Mouse (Mus musculus) cerebellum, postnatal 25 days (tissue): Measurements from ENCODE around the gene Zdhhc22.

Source experiments
- DNase-seq, 2 experiments: peaks; one replicate each; pipeline ENCODE4 v3.0.0; 2021; ENCODE audit warnings: mixed read lengths in 2 of 2

The Zdhhc22 gene

DNA sequence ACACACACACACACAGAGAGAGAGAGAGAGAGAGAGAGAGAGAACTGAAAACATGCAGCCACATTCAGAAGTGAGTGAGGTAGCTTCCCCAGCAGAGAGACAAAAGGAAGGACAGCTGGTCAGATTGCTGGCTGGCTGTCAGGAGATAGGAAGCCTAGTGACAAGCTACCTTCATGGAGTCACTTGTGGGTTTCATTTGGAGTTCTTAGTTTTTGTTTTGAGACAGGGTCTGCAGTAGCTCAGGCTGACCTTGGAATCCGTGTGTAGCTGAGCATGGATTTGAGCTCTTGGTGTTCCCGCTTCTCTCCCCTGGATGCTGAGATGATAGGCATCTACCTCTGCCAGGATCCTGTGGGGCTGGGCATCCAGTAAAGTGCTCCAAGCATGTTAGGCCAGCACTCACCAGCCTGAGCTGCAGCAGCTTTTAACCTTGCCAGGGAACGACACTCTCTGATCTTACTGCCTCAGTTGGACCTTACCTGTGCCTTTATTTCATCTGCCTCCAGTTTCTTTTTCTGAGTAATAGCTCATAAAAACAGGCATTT lies 29.4 kb downstream of the Zdhhc22 start:
- peak; percentile 62 to 64 for DNase-seq

- DNase-seq = peak; percentile 94 to 95
These were observed 30.1 kb downstream of the Zdhhc22 start for GRCm38 (mm10) chr12:86960138-86960537.

GRCm38 (mm10) chr12:86959661-86960060 lies 30.6 kb downstream of the Zdhhc22 start:
- peak; percentile 48 to 51 for DNase-seq

- DNase-seq = peak; percentile 55 to 57
These were observed 31.7 kb downstream of the Zdhhc22 start for GRCm38 (mm10) chr12:86958558-86958957.

- peak; percentile 35 to 49 for DNase-seq
These were observed 34.3 kb downstream of the Zdhhc22 start for GRCm38 (mm10) chr12:86955894-86956293.

DNA sequence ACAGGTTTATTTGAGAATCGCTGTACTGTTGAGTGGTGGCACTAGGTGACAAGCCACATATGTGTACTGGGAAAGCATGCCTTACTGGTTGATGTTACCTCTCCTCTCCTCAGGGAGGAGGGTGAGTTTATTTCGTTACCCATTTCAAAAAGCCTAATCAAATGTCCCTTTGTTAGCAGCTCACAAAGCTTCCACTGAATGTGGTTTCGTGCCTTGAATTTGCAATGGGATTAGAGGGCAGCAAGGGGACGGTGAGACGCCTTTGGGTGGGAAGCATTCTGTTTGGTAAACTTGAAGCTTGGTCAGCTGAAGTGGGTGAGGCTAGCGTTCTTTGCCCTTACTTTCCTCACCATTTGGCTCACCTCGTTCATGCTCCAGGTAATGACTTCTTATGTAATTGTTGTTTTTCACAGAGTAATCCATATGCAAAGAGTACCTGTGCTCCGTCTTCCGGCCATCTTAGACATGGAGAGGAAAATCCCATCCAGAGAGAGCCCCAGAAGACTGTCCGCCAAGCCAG lies 37.8 kb downstream of the Zdhhc22 start:
- no peak for DNase-seq

- no peak for DNase-seq
These were observed 39.3 kb downstream of the Zdhhc22 start for GRCm38 (mm10) chr12:86950961-86951360.

DNA sequence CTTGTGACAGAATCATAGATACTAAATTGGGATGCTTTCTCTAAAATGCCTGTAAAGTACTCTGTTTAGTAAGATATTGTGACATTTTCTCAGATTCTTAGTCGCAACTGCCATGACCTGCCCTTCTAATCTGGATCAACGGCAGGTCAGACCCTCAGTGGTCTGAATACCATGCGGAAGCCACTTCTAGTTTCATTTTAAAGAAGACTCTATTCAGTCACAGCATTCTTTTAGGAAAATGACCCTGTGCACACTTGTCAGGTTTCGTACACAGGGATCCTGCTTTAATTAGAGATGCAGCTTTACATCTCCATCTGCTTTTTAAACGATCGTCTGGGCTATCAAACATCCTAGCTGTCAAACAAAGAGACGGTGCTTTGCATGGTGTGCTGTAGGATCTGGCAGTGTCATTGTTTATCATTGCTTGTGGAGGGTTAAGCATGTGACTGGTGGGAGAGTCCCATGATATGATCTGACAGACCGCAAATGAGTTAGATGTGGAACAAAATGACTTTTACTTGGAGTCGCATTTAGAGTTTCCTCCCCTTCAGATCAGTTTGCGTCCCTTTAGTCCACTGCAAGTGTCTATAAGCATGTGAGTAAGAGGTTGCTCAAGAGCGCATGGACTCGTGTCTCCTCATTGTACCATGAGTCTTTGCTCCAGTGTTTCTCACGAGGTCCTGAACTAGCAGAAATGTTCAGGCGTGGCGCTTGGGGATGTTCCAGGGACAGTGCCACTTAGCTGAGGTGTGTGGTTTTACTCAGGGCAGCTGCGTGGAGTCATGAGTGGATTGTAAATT lies 39.9 kb downstream of the Zdhhc22 start:
- DNase-seq = peak; percentile 51 to 56

DNA sequence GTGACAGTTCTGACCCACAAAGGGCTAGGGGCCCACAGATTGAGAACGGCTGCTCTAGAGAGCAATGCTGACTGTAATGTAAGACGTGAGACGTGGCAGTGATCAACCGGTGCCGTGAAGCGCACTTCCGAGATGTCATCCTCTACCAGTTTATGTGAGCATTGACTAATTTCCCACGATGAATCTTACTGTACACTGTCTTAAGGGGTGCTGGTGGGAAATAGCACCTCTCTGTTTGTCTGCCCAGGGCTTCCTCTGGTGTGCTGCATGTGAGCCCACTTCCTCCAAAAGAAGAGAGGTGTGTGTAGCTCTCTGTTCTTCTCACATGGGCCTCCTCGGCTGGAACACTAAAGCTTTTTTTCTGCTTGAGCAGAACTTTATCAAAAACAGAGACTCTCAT lies 40.7 kb downstream of the Zdhhc22 start:
- peak; percentile 44 to 48 for DNase-seq

DNA sequence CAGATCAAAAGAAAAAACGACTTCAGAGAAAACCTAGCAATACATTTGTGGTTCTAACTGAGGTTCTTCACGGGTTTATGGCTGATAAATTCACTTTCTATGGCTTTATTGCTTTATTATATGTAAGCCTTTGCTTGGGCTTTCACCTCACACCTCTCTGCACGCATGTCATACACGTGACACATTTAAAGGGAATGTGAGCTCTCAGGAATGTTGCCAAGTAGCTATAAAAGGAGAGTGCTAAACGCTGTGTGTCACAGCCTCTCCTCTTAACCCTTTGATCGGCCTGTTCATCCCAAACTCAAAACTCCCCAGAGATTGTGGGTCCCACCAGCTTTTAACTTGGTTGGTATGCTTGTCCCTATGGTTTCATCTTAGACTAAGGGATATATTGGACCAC lies 41.6 kb downstream of the Zdhhc22 start:
- peak; percentile 52 to 62 for DNase-seq

DNA sequence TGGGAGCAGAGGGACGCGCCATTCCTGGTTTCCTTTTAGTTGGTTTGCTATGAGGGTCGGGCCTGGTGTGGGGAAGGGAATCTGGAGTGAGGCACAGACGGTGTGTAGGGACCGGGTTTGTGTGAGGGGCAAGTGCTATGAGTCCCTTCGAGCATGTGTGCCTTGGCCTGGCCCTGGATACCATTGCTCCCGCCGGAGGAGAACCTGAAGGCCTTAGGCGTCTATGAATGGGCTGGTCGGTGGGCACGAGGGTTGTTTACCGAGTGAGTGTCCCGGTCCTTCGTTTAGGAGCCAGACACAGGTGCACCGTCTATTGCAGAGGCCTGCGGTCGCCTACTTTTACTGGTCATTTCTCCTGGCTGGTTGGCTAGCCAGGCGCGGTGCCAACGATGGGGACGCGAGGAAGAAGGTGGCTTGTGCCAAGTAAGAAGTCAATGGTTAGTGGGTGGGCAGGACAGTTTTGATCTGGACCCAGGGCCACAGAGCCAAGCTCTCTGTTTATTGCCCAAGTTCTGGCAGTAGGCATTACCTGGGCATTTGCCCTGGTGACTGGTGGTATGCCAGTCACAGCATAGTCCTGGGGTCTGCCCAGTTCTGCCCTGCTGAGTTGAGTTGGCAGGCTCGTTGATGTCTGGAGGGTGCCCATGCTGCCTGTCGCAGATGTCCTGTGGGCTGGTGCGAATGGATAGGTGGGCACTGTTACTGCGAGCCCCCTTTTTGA lies 42.4 kb downstream of the Zdhhc22 start:
- DNase-seq = peak; percentile 97 to 98

- DNase-seq = peak; percentile 97 to 98
These were observed 43.2 kb downstream of the Zdhhc22 start, which contains the start of gene Cipc for GRCm38 (mm10) chr12:86946862-86947574. Cipc (plus strand) TSS chr12:86947043.

DNA sequence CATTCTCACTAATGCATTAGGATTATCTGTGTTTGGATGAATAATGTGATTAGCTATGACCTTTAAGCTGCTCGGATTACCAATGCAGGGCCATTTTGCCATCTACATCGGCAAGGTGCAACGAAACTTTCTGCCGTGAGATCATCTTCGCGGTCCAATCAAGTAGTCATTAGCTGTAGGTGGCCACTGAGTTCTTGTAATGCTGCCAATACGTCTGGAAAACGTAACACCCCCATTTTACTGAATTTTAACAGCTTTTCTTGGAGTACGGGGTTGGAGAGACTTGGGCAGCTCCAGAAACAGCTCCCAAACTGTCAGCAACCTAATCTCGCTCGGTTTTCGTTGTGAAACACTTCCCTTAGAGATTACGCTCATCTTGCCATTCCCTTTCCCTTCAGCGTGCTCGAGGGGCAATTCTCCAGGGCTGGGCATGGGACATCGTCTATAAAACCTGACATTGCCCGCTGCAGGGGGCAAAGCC lies 43.9 kb downstream of the Zdhhc22 start:
- DNase-seq = peak in 1 of 2 experiments; percentile 56

GRCm38 (mm10) chr12:86945126-86945525 lies 45.1 kb downstream of the Zdhhc22 start:
- peak; percentile 69 to 82 for DNase-seq

DNA sequence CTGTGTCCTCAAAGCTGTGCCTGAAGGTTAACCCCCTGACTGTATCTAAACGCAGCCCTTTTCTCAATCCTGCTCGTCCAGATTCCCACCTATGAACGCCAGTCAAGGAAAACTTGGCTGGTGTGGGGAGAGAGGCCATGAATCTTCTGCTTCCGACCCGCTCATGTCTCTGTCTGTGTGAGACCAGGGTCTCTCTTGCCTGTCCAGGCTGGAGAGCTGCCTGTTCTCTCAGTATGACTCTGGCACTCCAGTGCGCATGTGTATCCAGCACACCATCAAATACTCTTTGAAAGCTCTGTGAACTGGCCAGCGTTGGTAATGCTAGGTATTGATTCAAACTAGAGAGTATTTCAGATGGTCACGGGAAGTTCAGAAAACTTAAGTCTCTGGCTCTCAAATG lies 46.8 kb downstream of the Zdhhc22 start:
- no peak for DNase-seq

- DNase-seq = peak in 1 of 2 experiments; percentile 15
These were observed 48.3 kb downstream of the Zdhhc22 start for GRCm38 (mm10) chr12:86941734-86942486.

- DNase-seq = peak in 1 of 2 experiments; percentile 22
These were observed 49.1 kb downstream of the Zdhhc22 start for GRCm38 (mm10) chr12:86941173-86941572.

DNA sequence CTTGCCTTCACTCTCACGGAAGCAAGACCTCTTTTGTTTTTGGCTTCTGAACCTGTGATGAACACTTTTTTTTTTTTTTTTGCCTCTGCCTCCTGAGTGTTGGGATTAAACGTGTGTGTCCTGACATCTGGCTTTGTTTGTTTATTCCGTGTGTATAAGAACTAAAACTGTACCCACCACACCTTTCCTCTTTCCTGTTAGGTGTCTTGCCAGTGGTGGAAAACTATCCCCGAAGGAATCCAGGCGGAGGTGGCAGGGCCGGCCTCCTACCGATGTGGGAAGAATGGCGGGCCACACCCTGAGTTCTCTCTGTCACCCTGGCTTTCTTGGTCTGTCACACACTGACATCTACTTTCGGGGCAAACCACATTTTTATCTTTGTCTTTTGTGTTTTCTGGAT lies 51.7 kb downstream of the Zdhhc22 start:
- DNase-seq = no peak

DNA sequence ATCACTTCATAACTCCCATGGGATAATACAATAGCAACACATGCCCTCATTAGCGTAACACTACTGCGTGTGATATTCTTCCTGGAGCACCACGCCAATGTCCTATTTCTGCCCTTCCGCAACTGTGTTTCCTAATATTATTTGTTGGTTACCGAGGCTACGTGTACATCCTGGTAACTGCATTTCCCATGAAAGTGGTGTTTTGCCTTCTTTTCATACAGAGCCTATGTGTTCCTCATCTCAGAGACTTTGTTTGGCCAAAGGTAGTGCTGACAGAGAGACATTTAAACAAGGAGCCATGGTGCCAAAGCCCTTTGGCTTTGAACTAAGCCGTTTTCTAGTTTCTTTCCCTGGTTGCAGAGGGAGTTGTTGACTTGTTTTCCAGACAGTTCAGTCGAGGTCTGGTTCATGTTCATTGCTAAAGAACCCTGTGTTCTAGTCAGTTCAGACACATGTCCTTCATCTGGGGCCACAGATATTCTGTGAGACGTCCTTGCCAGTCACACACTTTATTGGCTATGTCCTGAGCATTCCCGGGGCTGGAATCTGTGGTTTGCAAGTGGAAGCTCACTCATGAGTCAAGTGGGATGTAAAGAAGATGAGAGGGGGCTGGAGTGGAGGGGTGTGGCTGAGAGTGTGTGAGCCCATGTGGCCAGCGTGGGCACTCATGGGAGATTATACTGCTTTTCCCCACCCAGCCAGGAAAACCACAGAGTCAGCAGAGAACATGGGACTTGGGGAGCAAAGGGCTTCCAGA lies 53.5 kb downstream of the Zdhhc22 start:
- no peak for DNase-seq

DNA sequence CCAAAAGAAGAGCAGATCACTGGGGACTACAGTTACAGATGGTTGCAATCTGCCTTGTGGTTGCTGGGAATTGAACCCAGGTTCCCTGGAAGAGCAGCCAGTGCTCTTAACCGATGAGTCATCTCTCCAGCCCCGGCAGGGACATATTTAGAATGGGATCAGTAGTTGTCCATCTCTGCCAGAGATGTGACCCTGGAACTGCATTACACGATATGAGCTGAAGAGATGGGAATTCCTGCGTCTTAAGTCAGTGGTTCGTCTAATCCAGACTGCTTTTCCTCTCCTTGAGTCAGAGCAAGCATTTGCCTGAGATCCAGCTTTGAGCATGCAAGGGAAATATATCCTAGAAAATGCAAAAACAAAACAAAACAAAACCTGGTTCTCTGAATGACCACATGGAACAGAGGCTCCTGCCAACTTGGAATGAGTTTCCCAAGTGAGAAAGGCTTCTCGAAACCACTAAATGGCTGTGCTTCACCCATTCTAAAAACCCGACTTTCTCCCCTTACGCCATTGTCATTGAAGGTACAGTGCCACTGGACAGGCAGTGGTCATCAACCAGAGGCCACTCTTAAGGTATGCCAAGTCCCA lies 54.4 kb downstream of the Zdhhc22 start:
- no peak for DNase-seq

GRCm38 (mm10) chr12:86934748-86935147 lies 55.5 kb downstream of the Zdhhc22 start:
- no peak for DNase-seq
